Mouse (Mus musculus) CD4-positive naive resting alpha-beta T cell, adult 76 days (primary cell): ENCODE measurements around the gene Olfr486. TPM values are rescaled to one million over a fixed set of nuclear protein-coding genes. Genes with fewer than 3 reads are reported as not detected.

Experiments used
- total RNA-seq: library from RNA; stranded (reverse); gene quantifications from one replicate; pipeline ENCODE4 v1.2.4, GENCODE M21; 2023

Gene Olfr486
- total RNA-seq: not detected

GRCm38 (mm10) chr7:108172642-108173041 is at the start of gene Olfr486:
Olfr486 (minus strand) TSS chr7:108172742.

GRCm38 (mm10) chr7:108214536-108214935 is 42.0 kb upstream of the Olfr486 start, which contains the start of gene Olfr487:
Olfr487 (minus strand) TSS chr7:108214636.

GRCm38 (mm10) chr7:108159771-108160170 is 12.8 kb downstream of the Olfr486 start, which contains the start of gene Olfr485:
Olfr485 (minus strand) TSS chr7:108159871.

GRCm38 (mm10) chr7:108127349-108127748 is 45.2 kb downstream of the Olfr486 start, which contains the start of gene Olfr484:
Olfr484 (minus strand) TSS chr7:108127449.

Other genes starting within 250 kb of the Olfr486 start
- not detected for gene Olfr473, start 242.3 kb downstream of the Olfr486 start, total RNA-seq
- not detected for gene Olfr474, start 218.1 kb downstream of the Olfr486 start, total RNA-seq
- gene Olfr476, start 207.9 kb downstream of the Olfr486 start, total RNA-seq: not detected
- not detected for gene Olfr477, start 186.0 kb downstream of the Olfr486 start, total RNA-seq
- not detected for gene Olfr478, start 138.8 kb downstream of the Olfr486 start, total RNA-seq
- not detected for gene Olfr479, start 122.0 kb downstream of the Olfr486 start, total RNA-seq
- not detected for gene Olfr480, start 105.4 kb downstream of the Olfr486 start, total RNA-seq
- gene Olfr481, start 92.9 kb downstream of the Olfr486 start, total RNA-seq: not detected
- 2.1 TPM for gene Olfr482, start 75.2 kb downstream of the Olfr486 start, total RNA-seq
- gene Olfr483, start 71.9 kb downstream of the Olfr486 start, total RNA-seq: not detected
- not detected for gene Olfr484, start 45.3 kb downstream of the Olfr486 start, total RNA-seq
- gene Olfr485, start 12.9 kb downstream of the Olfr486 start, total RNA-seq: not detected
- gene Olfr487, start 41.9 kb upstream of the Olfr486 start, total RNA-seq: not detected
- gene Olfr488, start 85.6 kb upstream of the Olfr486 start, total RNA-seq: not detected
- gene Olfr490, start 116.2 kb upstream of the Olfr486 start, total RNA-seq: not detected
- not detected for gene Olfr491, start 140.7 kb upstream of the Olfr486 start, total RNA-seq
- gene Olfr492, start 150.9 kb upstream of the Olfr486 start, total RNA-seq: not detected
- gene Olfr493, start 174.2 kb upstream of the Olfr486 start, total RNA-seq: not detected
- gene Olfr494, start 192.6 kb upstream of the Olfr486 start, total RNA-seq: not detected
- not detected for gene Olfr495, start 220.4 kb upstream of the Olfr486 start, total RNA-seq
- not detected for gene Olfr497, start 247.7 kb upstream of the Olfr486 start, total RNA-seq